Mouse (Mus musculus): ENCODE results near the gene Gm9767. TPM values are rescaled to one million over a fixed set of nuclear protein-coding genes. Genes with fewer than 3 reads are reported as not detected.

The Gm9767 gene
- total RNA-seq, 2 experiments from 2014 or later, result 0.58 to 1.2 TPM

GRCm38 (mm10) chr10:26114409-26114808, 36.4 kb downstream of the Gm9767 start:
- H3K4me3 ChIP-seq, result no peak overlapping the region
- intact Hi-C loops (cut with DNase I), result no loop called here
- TF ChIP-seq CTCF (IDR thresholded peaks at IDR 0.05), result no peak
- DNase-seq (ENCODE audit: extremely low spot score in 1 of 2, low spot score in 2 of 2), result no peak
- no peak overlapping the region for H3K27ac ChIP-seq

DNA sequence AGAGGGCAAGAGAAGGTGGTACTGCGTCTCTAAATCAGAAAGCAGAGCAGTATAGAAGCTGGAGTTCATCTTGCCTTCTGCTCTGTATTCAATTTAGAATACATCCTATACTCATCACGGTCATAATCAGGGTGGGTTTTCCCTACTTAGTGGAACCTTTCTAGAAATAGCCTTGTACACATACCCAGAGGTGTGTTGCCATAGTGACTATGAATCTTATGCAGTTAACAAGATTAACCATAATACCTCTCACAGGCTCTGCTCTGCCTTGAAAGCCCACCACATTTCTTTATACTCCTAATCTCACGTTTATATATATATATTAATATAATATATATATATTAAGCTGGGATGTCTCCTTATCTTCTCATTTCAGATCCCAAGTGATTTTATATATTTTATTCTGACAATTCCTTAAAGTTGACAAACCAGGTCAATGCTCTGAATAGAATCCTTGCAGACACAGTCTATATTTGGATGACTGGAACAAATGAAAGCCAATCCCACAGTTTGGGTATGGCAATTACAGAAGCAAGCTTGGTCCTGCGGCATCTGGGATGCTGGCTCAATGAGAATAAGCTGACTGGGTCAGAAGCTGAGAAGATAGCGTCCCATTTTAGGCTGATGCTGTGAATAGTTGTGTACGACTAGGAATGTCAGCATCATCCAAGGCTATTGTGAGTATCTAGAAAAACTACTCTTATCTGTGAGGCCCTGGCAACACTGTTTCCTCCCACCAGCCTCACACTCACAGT, 41.2 kb downstream of the Gm9767 start:
- DNase-seq (ENCODE audit: extremely low spot score in 1 of 2, low spot score in 2 of 2), result no peak
- TF ChIP-seq CTCF (IDR thresholded peaks at IDR 0.05), result no peak
- intact Hi-C loops (cut with DNase I), result no loop called here
- H3K4me3 ChIP-seq, result no peak overlapping the region
- peak overlapping the region; percentile 36; the same call in 1 of the 2 replicates for H3K27ac ChIP-seq

DNA sequence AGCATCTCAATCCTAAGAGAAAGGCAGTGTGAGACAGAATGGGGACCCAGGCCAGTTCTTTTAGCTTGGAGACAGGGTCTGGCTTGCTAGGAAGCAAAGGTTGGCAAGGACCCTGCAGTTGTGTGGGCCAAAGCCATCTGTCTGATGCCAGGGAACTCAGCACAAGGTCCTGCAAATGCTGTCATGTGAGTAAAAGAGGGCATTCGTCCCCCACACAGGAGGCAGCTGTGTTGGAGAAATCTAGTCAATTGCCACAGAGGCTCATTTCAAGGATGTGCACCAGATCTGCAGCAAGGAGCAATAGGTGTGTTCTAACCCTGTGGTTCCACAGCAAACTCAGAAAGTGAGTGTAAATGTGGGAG, 41.7 kb downstream of the Gm9767 start:
- no peak for TF ChIP-seq CTCF (IDR thresholded peaks at IDR 0.05)
- Histone ChIP-seq H3K27ac (peak overlapping the region; percentile 36; the same call in 1 of the 2 replicates), H3K4me3 (no peak overlapping the region)
- no peak for DNase-seq (ENCODE audit: extremely low spot score in 1 of 2, low spot score in 2 of 2)
- intact Hi-C loops (cut with DNase I), result no loop called here

Other genes with a start within 250 kb of the Gm9767 start
- 10 to 100 TPM; 18.3 to 21.0 TPM for gene Tmem200a, start 797 bp downstream of the Gm9767 start, total RNA-seq (2021)
- 1 to 10 TPM; 2.1 to 2.2 TPM for gene Samd3, start 151.5 kb downstream of the Gm9767 start, total RNA-seq (2021)

All from left cerebral cortex, adult 2 months (tissue).